Mouse (Mus musculus) small intestine, adult 2 months (tissue): Measurements from ENCODE around the gene Slc4a1ap. TPM values are rescaled to one million over a fixed set of nuclear protein-coding genes. Genes with fewer than 3 reads are reported as not detected.
A peak's percentile ranks its signal among the peaks of the same experiment; 100 is the strongest.

Experiments used
- H3K27ac ChIP-seq: fragments of 200-500 bp; 2 replicates; pipeline ENCODE4 v1.5.1; 2012; ENCODE audit warnings: low read depth, low read length, control low read depth, inconsistent platforms; ENCODE audit not compliant: insufficient read depth
- H3K27me3 ChIP-seq: fragments of 200-500 bp; 2 replicates; pipeline ENCODE4 v1.6.1; 2012; ENCODE audit warnings: mild to moderate bottlenecking, moderate library complexity, low read length, inconsistent platforms; ENCODE audit not compliant: control insufficient read depth, insufficient read depth
- H3K36me3 ChIP-seq: fragments of 200-500 bp; 2 replicates; pipeline ENCODE4 v1.6.1; 2012; ENCODE audit warnings: mild to moderate bottlenecking, low read length, control low read depth, inconsistent platforms; ENCODE audit not compliant: control insufficient read depth, insufficient read depth
- H3K4me1 ChIP-seq: fragments of 200-500 bp; 2 replicates; pipeline ENCODE4 v1.6.1; 2012; ENCODE audit warnings: low read length, inconsistent platforms, mixed read lengths; ENCODE audit not compliant: control insufficient read depth, insufficient read depth, insufficient read length
- H3K4me3 ChIP-seq: fragments of 200-500 bp; 2 replicates; pipeline ENCODE4 v1.5.1; 2012; ENCODE audit warnings: low read depth, mild to moderate bottlenecking, control low read depth, inconsistent platforms, low read length, moderate library complexity
- CTCF ChIP-seq: fragments of 200-500 bp; IDR thresholded peaks from 2 replicates; pipeline ENCODE4 v1.5.1; 2012; ENCODE audit warnings: low read depth, mild to moderate bottlenecking, control low read depth, inconsistent platforms, low read length, moderate library complexity, mixed read lengths; ENCODE audit not compliant: insufficient replicate concordance, insufficient read length; ENCODE audit errors: extremely low read depth
- POLR2A ChIP-seq: fragments of 200-500 bp; IDR thresholded peaks from 2 replicates; pipeline ENCODE4 v1.6.1; 2012; ENCODE audit warnings: low read depth, mild to moderate bottlenecking, control low read depth, inconsistent platforms, low read length, moderate library complexity
- WGBS: fragments of 180-500 bp; shearing (Covaris S2); methylation state at CpG from one replicate; pipeline ENCODE4 v1.1.7; 2018; 5-methylcytosine and 5-hydroxymethylcytosine counted together
- polyA plus RNA-seq: library from polyadenylated mRNA; depleted of rRNA; stranded (reverse); fragments of >200 nt; gene quantifications from 2 replicates; pipeline ENCODE4 v1.2.3, GENCODE M21; 2012

The Slc4a1ap gene
- polyA plus RNA-seq, 1 experiment: 8.7 TPM

DNA sequence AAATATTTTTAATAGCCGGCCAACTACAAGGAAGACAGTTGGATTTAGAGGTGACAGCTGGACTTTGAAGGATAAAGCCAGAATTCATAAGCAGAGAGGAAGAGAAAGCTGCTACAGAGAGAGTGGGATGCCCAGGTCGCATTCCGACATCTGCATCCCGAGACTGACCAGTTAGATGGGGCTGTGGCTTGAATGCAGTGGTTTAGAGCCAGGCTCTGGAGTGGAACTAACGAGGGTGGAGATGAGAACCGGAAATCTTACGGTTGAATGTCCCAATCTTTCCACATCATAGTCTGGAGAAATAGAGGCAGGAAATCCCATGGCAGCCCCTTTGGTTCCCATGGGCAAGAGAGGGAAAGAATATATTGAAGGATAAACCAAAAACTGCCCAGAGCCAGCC, 39.2 kb downstream of the Slc4a1ap start:
- no peak overlapping the region for H3K27ac ChIP-seq
- no peaks in the 10 kb centered on the region; the same call in 1 of the 2 replicates for H3K4me1 ChIP-seq
- 90% methylated on average over 7 of the region's 7 CpGs for WGBS
- H3K4me3 ChIP-seq: no peak overlapping the region
- H3K36me3 ChIP-seq: no peaks in the 10 kb centered on the region
- TF ChIP-seq CTCF (no peak), POLR2A (no peak)
- H3K27me3 ChIP-seq: no peaks in the 10 kb centered on the region

DNA sequence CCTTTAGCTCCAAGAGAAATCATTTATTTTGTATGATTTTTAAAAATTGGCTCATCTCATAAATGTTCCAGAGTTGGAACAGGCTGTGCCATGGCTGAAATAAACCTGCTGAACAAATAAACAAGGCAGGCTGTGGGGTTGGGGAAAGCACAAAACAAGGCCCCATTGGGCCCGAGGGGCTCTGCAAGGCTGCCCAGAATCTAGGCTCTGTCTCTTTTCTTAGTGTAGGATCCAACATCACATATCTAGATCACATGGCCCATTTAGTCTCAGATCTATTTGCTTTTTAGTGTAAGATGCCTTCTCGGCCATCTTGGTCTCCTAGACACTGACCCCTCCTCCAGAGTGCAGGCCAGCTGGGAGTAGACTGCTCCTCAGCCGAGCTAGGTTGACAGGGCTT, 39.7 kb downstream of the Slc4a1ap start:
- TF ChIP-seq POLR2A (no peak), CTCF (no peak)
- H3K4me1 ChIP-seq: no peaks in the 10 kb centered on the region; the same call in 1 of the 2 replicates
- no peak overlapping the region for H3K27ac ChIP-seq
- whole genome bisulfite sequencing: 74% methylated on average over 3 of the region's 3 CpGs
- no peaks in the 10 kb centered on the region for H3K27me3 ChIP-seq
- no peak overlapping the region for H3K4me3 ChIP-seq
- H3K36me3 ChIP-seq: no peaks in the 10 kb centered on the region

DNA sequence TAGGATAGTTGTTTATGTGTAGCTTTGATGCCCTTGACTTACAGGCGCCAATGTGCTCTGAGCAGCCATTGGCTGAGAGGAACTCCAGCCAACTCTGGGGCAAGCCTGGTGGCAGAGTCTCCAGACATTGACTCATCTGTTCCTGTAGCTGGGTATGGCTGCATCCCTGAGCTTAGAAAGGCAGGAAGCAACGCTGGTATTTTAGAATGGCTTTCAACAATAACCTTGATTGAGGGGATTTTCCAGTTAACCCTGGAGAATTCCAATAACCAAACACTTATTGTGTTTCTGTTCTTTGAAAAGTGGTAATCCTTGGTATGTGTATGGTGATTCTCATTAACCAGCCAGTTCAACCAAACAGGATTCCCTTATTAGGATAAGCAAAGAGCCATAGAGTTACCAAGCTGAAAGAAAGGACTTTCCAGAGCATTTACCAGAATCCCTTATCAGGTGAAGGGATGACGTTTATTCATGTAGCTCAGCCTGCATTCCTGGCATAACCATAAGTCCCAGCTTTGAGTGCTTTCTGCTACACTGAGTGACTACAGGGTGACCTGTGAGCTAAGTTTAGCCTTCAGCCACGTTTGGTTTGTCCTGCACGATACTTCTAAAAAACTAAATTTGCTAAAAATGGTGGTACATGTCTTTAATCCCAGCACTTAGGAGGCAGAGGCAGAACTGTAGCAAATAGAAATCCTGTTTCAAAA, 41.3 kb downstream of the Slc4a1ap start:
- no peak overlapping the region for H3K4me3 ChIP-seq

DNA sequence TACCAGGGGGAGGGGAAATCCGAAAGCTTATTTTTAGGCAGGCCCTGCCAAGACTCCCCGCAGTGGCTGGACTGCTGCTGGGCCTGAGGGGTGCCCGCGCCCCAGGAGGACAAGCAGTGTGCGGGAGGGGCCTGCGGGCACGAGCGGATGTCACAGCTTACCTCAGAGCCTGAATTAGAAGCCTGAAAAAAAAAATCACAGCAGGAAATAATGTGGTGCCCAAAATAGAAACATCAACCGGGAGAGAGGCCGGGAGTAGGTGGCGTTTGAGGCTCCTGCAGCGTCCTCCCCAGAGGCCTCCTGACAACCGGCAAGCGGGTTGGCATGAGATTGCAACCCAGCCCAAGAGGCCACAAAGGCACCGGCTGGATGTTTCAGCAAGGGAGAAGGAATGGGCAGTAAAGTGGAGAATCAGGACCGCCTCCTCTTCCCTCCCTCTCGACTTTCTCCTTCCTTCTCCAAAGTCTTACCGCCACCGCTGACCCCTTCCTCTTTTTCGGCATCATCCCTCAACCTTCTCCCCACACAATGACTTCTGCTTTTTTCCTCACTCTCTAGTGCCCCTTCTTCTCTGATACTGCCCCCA, 44.3 kb downstream of the Slc4a1ap start:
- Histone ChIP-seq H3K4me1 (no peaks in the 10 kb centered on the region), H3K36me3 (no peaks in the 10 kb centered on the region), H3K27ac (peak overlapping the region; percentile 43), H3K4me3 (peak overlapping the region; percentile 30), H3K27me3 (no peaks in the 10 kb centered on the region)
- 57% methylated on average over 20 of the region's 20 CpGs for WGBS
- TF ChIP-seq POLR2A: no peak
- no peak for TF ChIP-seq CTCF

More for the DNA sequence above, 41.3 kb downstream of the Slc4a1ap start:
- no peak for TF ChIP-seq POLR2A
- Histone ChIP-seq H3K27me3 (no peaks in the 10 kb centered on the region), H3K27ac (no peak overlapping the region), H3K4me1 (no peaks in the 10 kb centered on the region), H3K36me3 (no peaks in the 10 kb centered on the region)
- WGBS: 76% methylated on average over 5 of the region's 5 CpGs

DNA sequence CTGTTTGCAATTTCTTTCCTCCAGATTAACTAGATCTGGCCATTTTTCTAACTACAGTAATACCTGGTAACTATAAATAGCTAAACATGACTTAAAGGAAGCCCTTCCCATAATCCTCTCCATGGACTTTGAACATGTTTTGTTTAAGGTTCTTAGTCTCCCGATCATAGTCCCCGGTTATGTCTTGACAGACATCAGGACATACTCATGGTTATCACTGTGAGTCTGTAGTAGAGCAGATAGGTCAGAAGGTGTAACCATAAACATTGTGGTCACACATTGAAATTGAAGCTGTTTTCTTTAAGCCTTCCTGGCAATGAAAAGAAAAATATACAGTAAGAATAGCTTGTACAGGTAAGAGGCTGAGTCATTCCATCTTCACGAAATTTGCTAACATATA, 46.9 kb downstream of the Slc4a1ap start:
- TF ChIP-seq POLR2A (no peak), CTCF (no peak)
- Histone ChIP-seq H3K4me1 (no peaks in the 10 kb centered on the region), H3K4me3 (no peak overlapping the region), H3K27me3 (no peaks in the 10 kb centered on the region), H3K27ac (no peak overlapping the region), H3K36me3 (no peaks in the 10 kb centered on the region)
- WGBS: 37% methylated on average over 3 of the region's 3 CpGs

DNA sequence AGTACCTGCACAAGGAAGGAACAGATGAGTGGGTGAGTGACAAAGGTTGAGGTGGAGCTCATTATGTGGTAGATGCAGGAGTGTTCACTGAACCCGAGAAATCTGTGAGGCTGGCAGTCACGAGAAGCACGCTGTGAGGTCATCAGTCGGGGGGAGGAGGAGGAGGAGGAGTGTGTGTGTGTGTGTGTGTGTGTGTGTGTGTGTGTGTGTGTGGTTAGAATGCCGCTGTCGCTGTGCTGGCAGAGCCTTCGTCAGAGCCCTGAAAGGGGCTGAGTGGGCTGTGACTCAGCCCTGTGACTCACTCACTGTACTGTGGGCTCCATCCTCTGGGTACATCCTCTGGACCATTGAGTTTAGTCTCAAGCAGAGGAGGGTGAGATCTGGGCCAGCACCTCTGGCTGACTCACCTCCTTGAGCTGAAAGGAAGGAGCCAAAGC, 49.8 kb downstream of the Slc4a1ap start:
- Histone ChIP-seq H3K27me3 (no peaks in the 10 kb centered on the region), H3K27ac (no peak overlapping the region), H3K4me3 (no peak overlapping the region), H3K4me1 (no peaks in the 10 kb centered on the region), H3K36me3 (no peaks in the 10 kb centered on the region)
- 54% methylated on average over 7 of the region's 7 CpGs for WGBS
- TF ChIP-seq POLR2A (no peak), CTCF (no peak)

GRCm38 (mm10) chr5:31581263-31581662, 54.5 kb downstream of the Slc4a1ap start:
- Histone ChIP-seq H3K4me1 (no peaks in the 10 kb centered on the region), H3K27me3 (no peaks in the 10 kb centered on the region), H3K4me3 (no peak overlapping the region), H3K36me3 (no peaks in the 10 kb centered on the region), H3K27ac (no peak overlapping the region)
- TF ChIP-seq CTCF: no peak
- WGBS: 74% methylated on average over 6 of the region's 6 CpGs
